Mouse (Mus musculus) urinary bladder, postnatal 14 days (tissue): ENCODE measurements at regions not wholly inside any gene's neighbourhood (a gene's known extent, or its start where the extent isn't known, plus 50 kb on each side); places are given as distances from the start of the nearest gene placed in this dataset.

Source experiments
- DNase-seq: peaks from one replicate; pipeline ENCODE4 v3.0.0; 2021; ENCODE audit warnings: low spot score

DNA sequence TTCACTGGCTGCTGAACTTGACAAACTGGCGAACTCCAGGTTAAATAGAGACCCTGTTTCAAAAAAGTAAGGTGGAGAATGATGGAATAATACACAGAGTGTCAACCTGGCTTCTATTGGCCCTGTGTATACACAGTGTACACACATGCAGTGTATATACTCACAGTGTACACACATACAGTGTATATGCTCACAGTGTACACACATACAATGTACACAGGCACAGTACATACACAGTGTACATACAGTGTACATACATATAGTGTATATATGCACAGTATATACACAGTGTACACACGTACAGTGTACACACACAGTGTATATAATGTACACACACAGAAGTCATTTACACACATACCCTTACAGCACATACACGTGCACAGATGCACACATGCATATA, 52.4 kb upstream of the Aldh1b1 start:
- no peak for DNase-seq

- no peak for DNase-seq
Measured at GRCm38 (mm10) chr4:45745746-45746145, 53.1 kb upstream of the Aldh1b1 start.

GRCm38 (mm10) chr4:45744849-45745407, 53.9 kb upstream of the Aldh1b1 start:
- no peak for DNase-seq

DNA sequence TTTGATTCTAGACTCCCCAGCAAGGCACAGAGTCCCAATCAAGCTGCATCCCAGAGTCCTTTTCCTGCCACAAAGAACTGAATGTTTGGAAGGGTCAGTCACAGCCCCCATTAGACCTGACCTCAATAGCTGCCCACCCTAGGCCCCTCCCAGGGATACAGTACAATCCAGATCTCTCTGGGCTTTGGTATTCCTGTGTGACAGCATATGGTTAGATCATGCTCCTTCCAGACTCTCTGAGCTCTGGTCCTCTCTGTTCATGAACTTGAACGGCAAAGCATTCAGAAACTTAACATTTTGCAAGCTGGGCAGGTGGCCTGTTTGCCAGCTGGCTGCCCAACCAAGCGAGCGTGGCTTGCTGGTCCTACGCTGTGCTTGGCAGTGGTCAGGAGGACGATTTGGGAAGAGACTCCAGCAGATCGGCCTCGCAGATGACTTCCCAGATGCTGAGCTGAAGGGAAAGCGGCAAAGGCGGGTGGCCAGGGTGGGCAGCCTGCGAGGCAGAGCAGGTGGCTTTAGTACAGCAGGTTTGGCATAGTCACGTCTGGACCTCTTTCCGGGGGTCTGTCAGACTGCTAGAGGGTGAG, 58.0 kb upstream of the Aldh1b1 start:
- no peak for DNase-seq

DNA sequence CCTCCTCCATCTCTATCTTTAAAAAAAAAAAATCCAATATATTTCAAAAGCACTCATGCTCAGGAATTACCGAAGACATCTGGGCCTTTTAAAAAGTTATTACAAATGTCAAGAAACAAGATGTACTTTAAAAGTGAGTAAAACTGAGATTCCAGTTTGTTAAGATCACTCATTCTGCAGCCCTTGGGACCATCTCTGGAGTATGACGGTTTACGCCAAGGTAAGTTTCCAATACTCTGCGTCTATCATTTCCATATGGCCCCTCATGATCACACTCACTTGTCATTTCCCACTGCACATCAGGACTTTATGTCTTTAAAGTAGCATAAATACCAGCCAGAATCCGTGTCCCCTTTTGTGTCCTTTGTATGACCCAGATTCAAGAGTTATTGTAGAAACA, 58.5 kb upstream of the Aldh1b1 start:
- DNase-seq, result no peak

GRCm38 (mm10) chr4:45739696-45740095, 59.1 kb upstream of the Aldh1b1 start:
- DNase-seq, result no peak

- DNase-seq, result no peak
Measured at GRCm38 (mm10) chr4:45739168-45739567, 59.7 kb upstream of the Aldh1b1 start.

- no peak for DNase-seq
Measured at GRCm38 (mm10) chr4:45738746-45739145, 60.1 kb upstream of the Aldh1b1 start.

DNA sequence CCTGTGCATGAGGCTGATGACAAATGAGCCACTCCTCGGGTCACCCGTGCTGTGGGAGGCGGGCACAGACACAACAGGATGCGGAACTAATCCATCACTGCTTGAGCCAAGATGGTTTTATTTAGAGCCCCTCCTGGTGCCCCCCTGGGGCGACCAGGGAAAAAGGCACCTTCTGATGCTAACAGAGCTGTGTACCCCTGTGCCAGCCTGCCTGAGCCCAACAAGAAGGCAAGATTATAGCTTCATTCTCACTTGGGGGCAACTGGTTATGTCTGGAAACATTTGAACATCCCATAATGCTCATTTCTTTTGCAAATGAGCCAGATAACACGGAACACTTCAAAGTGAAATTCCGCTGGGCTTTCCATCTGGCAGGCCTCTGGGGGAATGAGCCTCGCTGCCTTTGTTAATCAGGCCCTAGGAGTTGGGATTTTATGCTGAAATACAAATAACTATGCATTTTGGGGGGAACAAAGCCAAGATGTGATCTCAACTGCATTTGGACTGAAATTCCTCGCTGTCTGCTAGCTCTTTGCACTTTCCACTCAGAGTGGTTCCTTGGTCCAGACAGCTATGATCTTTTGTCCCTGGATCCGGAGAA, 62.5 kb upstream of the Aldh1b1 start:
- DNase-seq, result no peak

- no peak for DNase-seq
Measured at GRCm38 (mm10) chr4:45734011-45734410, 64.8 kb upstream of the Aldh1b1 start.

GRCm38 (mm10) chr4:45730862-45731831, 67.7 kb upstream of the Aldh1b1 start:
- DNase-seq, result no peak

DNA sequence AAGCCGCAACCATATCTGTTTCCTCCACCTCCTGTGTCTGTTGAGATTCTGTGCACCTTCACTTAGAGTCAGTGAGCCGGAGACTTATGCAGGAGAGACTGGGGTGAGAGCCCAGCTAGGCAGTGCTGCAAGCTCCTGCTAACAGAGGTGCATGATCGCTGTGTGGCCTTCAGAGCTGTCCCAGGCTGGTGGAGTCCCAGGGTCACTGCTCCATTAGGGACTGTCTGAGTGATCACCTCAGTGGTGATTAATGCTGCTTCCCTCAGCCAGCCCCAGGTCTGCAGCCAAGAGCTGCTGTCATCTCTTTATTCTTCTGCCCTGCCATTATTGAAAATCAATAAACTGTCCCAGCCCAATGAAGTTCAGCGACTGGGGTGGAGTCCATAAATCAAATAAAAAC, 69.0 kb upstream of the Aldh1b1 start:
- DNase-seq, result no peak

DNA sequence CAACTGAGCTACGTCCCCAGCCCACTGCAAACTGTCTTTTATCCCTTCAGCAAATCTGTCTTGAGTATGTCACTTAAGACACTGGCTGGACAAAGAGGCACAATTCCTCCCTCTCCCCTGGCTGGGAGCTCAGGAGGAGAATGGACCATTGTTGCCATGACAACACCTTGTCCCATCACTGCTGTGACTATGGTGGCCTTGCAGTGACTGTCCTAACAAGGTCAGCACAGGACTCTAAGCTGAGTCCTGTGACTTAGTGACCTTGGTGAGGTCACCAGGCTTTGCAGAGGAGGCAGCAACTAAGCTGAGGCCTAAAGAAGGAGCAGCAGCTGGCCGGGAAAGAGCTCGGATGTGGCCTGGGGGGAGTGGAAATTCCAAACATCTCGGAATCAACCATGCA, 70.0 kb upstream of the Aldh1b1 start:
- DNase-seq, result no peak

DNA sequence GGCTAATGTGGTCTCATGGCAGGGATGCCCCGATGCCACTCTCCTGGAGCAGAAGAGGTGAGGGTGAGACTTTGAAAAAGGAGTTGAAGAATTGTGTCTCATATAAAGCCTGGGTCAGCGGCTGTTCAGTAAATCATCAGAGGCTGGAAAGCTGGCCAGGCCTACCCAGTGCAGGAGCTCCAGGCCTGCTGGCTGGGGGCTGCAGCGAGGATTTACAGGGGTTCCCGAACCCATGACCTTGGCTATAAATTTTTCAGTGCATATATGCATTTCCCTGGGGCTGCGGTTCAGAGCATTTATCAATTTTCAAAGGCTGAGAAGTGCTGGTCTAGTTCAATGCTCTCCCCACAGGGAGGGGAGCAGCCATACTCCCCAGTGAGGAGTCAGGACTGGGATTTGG, 70.9 kb upstream of the Aldh1b1 start:
- no peak for DNase-seq

GRCm38 (mm10) chr4:45727474-45727873, 71.3 kb upstream of the Aldh1b1 start:
- DNase-seq, result no peak

DNA sequence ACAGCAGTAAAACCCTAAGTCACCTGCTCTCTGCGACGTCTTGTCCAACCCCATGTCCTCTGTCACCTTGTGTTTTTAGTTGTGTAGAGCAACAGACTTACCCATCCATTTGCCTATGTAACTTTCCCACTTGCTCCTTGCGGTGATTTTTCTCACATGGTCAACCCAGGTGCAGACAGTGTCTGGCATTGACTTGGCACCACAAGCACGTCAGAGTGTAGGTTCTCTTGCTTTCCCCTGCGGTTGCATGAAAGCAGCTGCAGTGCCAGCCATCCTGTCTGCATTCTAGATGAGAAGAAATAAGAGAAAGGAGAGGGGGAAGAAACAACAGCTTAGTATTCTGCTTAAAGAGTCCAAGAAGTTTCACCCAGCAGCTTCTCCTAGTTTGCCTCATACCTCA, 72.0 kb upstream of the Aldh1b1 start:
- no peak for DNase-seq

DNA sequence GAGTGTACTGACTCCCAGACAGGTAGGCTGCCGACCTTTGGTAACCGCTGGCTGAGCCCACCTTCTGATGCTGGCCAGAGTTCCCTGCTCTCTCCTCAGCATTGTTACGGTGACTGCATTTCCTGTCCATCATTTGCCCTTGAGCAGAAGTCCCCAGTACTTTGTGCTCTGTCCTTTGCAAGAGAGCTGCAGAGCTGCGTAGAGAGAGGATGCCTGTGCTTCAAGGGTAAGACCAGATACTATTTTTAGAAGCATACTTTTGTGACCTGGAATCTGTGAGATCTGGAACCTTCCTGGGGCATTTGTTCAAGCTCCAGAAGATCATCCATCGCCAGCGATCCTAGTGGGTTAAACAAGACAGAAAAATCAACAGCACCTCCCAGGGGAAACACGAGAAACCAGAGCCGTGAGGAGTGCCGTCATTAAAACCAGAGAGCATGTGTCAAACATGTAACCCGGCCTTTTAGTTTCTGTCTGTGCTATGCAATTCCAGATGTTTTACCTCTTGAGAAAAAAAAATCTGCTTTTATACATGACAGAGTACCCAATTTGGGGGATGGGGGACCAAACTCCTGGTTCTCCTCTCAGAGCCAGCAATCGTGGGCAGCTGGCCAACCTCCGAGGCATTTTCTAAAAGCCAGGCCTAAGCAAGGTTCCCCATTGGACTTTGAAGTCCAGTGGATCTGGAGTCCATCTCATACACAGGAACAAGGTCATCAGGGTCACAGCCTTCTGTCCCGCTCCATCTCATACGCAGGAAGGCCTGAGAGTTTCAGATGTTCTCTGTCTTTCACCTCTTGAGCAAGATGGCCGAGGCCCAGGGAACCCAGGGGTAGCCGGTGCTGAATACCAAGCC, 73.5 kb upstream of the Aldh1b1 start:
- DNase-seq, result no peak

DNA sequence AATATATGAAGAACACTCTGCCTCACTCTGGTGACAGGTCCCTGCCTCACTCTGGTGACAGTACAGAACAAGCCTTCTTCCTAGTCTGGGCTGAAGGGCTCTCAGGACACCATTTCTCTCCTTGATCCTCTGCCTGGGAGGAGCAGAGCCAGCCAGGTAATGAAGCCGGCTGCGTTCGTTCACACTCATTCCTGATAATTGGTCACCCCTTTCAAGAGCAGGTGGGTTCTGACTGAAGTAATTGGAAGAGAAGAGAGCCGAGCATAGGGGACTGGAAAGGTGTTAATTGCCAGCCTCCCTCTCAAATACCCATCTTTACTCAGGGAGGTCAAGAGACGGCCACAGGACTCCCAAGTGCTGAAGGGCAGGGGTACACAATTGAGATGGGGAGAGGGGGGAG, 78.5 kb upstream of the Aldh1b1 start:
- no peak for DNase-seq

GRCm38 (mm10) chr4:45719564-45719963, 79.3 kb upstream of the Aldh1b1 start:
- DNase-seq, result no peak

DNA sequence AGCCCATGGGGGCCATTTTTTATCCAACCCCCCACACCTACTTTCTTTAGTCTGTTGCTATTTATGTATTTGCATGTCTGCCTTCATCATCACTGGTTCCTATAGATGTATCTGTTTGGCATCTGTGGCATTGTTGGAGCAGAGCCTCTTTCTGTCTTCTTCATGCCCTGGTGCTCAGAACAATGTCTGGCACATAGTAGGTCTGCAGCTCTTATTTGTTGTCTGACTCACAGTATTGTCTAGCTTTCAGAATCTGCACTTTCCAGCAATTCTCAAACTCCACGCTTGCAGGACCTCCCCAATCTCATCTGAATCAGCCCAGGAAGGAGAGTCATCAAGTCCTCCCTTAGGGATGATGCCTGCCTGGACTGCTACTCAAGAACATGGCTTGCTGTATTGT, 82.9 kb upstream of the Aldh1b1 start:
- no peak for DNase-seq

- no peak for DNase-seq
Measured at GRCm38 (mm10) chr4:45713837-45714508, 84.8 kb upstream of the Aldh1b1 start.
